Mouse (Mus musculus) neural tube, embryonic 14.5 days (tissue): Measurements from ENCODE around the gene St3gal3. TPM values are rescaled to one million over a fixed set of nuclear protein-coding genes. Genes with fewer than 3 reads are reported as not detected.

Experiments used
- ATAC-seq: fragments of 200-750 bp; cut with Nextera tagmentation; 2 replicates; pipeline ENCODE4 v1.8.0; 2017; ENCODE audit warnings: low read depth, mild to moderate bottlenecking, moderate TSS enrichment, moderate library complexity
- H3K27ac ChIP-seq: fragments of 300-500 bp; sonication (generic); 2 replicates; pipeline ENCODE4 v1.5.1; 2014; ENCODE audit warnings: low read depth, mild to moderate bottlenecking, control low read depth, low read length, moderate library complexity, mixed read lengths
- H3K27me3 ChIP-seq: fragments of 300-500 bp; sonication (generic); 2 replicates; pipeline ENCODE4 v1.6.1; 2014; ENCODE audit warnings: low read length; ENCODE audit not compliant: control insufficient read depth, insufficient read depth
- H3K36me3 ChIP-seq: fragments of 300-500 bp; sonication (generic); 2 replicates; pipeline ENCODE4 v1.6.1; 2014; ENCODE audit warnings: low read length, mixed read lengths; ENCODE audit not compliant: control insufficient read depth, insufficient read depth
- H3K4me1 ChIP-seq: fragments of 300-500 bp; sonication (generic); 2 replicates; pipeline ENCODE4 v1.6.1; 2014; ENCODE audit warnings: low read length; ENCODE audit not compliant: control insufficient read depth, insufficient read depth
- H3K4me2 ChIP-seq: fragments of 300-500 bp; sonication (generic); 2 replicates; pipeline ENCODE4 v1.6.1; 2014; ENCODE audit warnings: mild to moderate bottlenecking, low read depth, low read length, control low read depth
- H3K4me3 ChIP-seq: fragments of 300-500 bp; sonication (generic); 2 replicates; pipeline ENCODE4 v1.5.1; 2014; ENCODE audit warnings: low read depth, low read length, control low read depth, mixed read lengths
- H3K9ac ChIP-seq: fragments of 300-500 bp; sonication (generic); replicated peaks from 2 replicates; pipeline ENCODE4 v1.6.1; 2014; ENCODE audit warnings: low read depth, mild to moderate bottlenecking, control low read depth, low read length, mixed read lengths
- H3K9me3 ChIP-seq: fragments of 300-500 bp; sonication (generic); 2 replicates; pipeline ENCODE4 v1.6.1; 2016; ENCODE audit warnings: low read length; ENCODE audit not compliant: control insufficient read depth
- WGBS: fragments of 180-500 bp; shearing (Covaris S2); extraction: QIAGEN DNeasy Blood & Tissue Kit; methylation state at CpG from one replicate; pipeline ENCODE4 v1.1.7; 2014; 5-methylcytosine and 5-hydroxymethylcytosine counted together
- polyA plus RNA-seq: library from polyadenylated mRNA; unstranded; fragments of >200 nt; fragmentation: Nextera tagmentation; extraction: Ambion mirVana; gene quantifications from 2 replicates; pipeline ENCODE4 v1.2.1, GENCODE M21; 2014

St3gal3 gene
- polyA plus RNA-seq, 1 experiment from 2014 or later, result 10.6 TPM

GRCm38 (mm10) chr4:118016323-118016911 lies 118.3 kb downstream of the St3gal3 start:
- 51% methylated on average over 10 of the region's 10 CpGs for WGBS
- Histone ChIP-seq H3K9me3 (no peaks in the 10 kb centered on the region), H3K27ac (no peak overlapping the region), H3K4me1 (peaks cover 7% of the 10 kb centered on the region; the same call in 1 of the 2 replicates), H3K4me3 (no peak overlapping the region), H3K4me2 (no peak overlapping the region), H3K9ac (no peak overlapping the region), H3K27me3 (no peaks in the 10 kb centered on the region), H3K36me3 (no peaks in the 10 kb centered on the region)
- ATAC-seq, result no peak

- H3K27ac ChIP-seq, result no peak overlapping the region
- no peak overlapping the region for H3K4me2 ChIP-seq
- H3K36me3 ChIP-seq, result no peaks in the 10 kb centered on the region
- 45% methylated on average over 6 of the region's 6 CpGs for WGBS
- H3K4me1 ChIP-seq, result peaks cover 7% of the 10 kb centered on the region; the same call in 1 of the 2 replicates
- H3K9ac ChIP-seq, result no peak overlapping the region
- H3K9me3 ChIP-seq, result no peaks in the 10 kb centered on the region
- no peak for ATAC-seq
- no peak overlapping the region for H3K4me3 ChIP-seq
- no peaks in the 10 kb centered on the region for H3K27me3 ChIP-seq
These were observed 119.1 kb downstream of the St3gal3 start for GRCm38 (mm10) chr4:118015636-118016035.

- H3K9ac ChIP-seq, result no peak overlapping the region
- H3K4me2 ChIP-seq, result no peak overlapping the region
- H3K4me3 ChIP-seq, result no peak overlapping the region
- no peak overlapping the region for H3K27ac ChIP-seq
- no peaks in the 10 kb centered on the region for H3K9me3 ChIP-seq
- H3K4me1 ChIP-seq, result peaks cover 7% of the 10 kb centered on the region; the same call in 1 of the 2 replicates
- WGBS, result 93% methylated on average over 11 of the region's 11 CpGs
- no peaks in the 10 kb centered on the region for H3K36me3 ChIP-seq
- ATAC-seq, result no peak
- H3K27me3 ChIP-seq, result no peaks in the 10 kb centered on the region
These were observed 119.6 kb downstream of the St3gal3 start for GRCm38 (mm10) chr4:118015126-118015525.

DNA sequence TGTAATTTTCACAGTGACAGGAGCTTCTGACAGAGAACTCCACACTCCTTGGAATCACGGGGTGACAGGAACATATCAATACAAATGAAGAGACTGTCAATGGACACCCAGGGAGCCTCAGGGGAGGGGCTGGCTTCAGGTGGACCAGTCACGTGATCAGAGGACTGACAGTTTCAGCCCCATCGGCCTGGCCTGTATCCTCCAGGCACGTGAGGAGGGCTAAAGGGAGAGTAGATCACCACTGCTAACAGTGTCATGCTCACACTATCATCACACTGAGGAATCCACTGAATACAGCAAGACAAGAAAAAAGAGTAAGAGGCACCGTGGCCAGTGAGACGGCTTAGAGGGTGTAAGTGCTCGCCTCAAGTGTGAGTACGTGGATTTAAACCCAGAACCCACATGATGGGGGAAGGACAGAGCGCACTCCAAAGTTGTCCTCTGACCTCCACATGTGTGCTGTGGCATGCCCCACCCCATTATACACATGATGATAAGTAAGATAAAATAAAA lies 124.0 kb downstream of the St3gal3 start:
- no peaks in the 10 kb centered on the region for H3K36me3 ChIP-seq
- 88% methylated on average over 9 of the region's 9 CpGs for WGBS
- no peak overlapping the region for H3K4me3 ChIP-seq
- H3K4me2 ChIP-seq, result no peak overlapping the region
- no peak overlapping the region for H3K27ac ChIP-seq
- no peak for ATAC-seq
- no peaks in the 10 kb centered on the region for H3K9me3 ChIP-seq
- H3K9ac ChIP-seq, result no peak overlapping the region
- no peaks in the 10 kb centered on the region for H3K27me3 ChIP-seq
- no peaks in the 10 kb centered on the region for H3K4me1 ChIP-seq

- H3K36me3 ChIP-seq, result no peaks in the 10 kb centered on the region
- no peaks in the 10 kb centered on the region for H3K9me3 ChIP-seq
- no peaks in the 10 kb centered on the region for H3K4me1 ChIP-seq
- no peaks in the 10 kb centered on the region for H3K27me3 ChIP-seq
- H3K4me2 ChIP-seq, result no peak overlapping the region
- H3K27ac ChIP-seq, result no peak overlapping the region
- WGBS, result 74% methylated on average over 6 of the region's 6 CpGs
- H3K4me3 ChIP-seq, result no peak overlapping the region
- ATAC-seq, result no peak
- no peak overlapping the region for H3K9ac ChIP-seq
These were observed 126.2 kb downstream of the St3gal3 start for GRCm38 (mm10) chr4:118008433-118009033.

DNA sequence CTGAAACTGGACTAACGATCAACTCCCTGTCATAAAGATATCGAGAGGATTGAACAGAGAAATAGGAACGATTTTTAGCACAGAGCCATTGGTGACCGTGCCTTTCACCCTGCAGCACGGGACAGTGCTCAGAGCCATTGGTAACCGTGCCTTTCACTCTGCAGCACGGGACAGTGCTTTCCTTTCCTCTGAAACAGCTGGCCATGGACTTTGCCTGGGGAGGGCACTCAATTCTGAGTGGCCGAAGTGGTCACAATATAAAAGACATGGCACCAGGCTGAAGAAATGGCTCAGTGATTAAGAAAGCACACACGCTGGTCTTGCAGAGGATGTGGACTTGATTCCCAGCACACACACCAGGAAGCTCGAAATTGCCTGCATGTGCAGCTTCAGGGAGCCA lies 133.4 kb downstream of the St3gal3 start:
- H3K4me3 ChIP-seq, result no peak overlapping the region
- H3K27me3 ChIP-seq, result no peaks in the 10 kb centered on the region
- no peak overlapping the region for H3K9ac ChIP-seq
- H3K9me3 ChIP-seq, result no peaks in the 10 kb centered on the region
- no peaks in the 10 kb centered on the region for H3K36me3 ChIP-seq
- H3K4me1 ChIP-seq, result peaks cover 19% of the 10 kb centered on the region
- ATAC-seq, result no peak
- no peak overlapping the region for H3K27ac ChIP-seq
- WGBS, result 83% methylated on average over 10 of the region's 10 CpGs
- no peak overlapping the region for H3K4me2 ChIP-seq

- Histone ChIP-seq H3K4me1 (peaks cover 19% of the 10 kb centered on the region), H3K9me3 (no peaks in the 10 kb centered on the region), H3K36me3 (no peaks in the 10 kb centered on the region), H3K9ac (no peak overlapping the region), H3K4me2 (no peak overlapping the region), H3K27ac (no peak overlapping the region), H3K4me3 (no peak overlapping the region), H3K27me3 (no peaks in the 10 kb centered on the region)
- 67% methylated on average over 10 of the region's 10 CpGs for WGBS
- ATAC-seq, result no peak
These were observed 134.0 kb downstream of the St3gal3 start for GRCm38 (mm10) chr4:118000605-118001208.

DNA sequence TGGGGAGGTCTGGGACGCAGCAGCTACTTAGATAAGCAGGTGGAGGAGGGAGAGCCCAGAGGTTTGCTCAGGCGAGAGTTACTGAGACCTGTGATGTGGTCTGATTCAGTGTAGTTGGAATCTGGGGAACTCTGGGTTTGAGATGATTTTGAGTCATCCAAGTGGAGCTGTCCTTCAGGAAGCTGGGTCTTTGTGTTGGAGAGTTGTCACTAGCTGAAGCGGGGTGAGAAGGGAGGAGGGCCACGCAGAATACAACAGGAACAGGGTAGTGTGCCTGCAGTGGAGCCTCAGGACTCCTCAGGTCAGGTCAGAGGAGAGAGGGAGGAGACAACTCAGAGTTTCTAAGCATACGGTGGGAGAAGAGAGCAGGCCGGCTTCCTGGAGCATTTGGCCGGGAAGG lies 134.8 kb downstream of the St3gal3 start:
- no peak overlapping the region for H3K4me3 ChIP-seq
- WGBS, result 81% methylated on average over 7 of the region's 7 CpGs
- ATAC-seq, result no peak
- no peak overlapping the region for H3K9ac ChIP-seq
- H3K4me1 ChIP-seq, result peaks cover 19% of the 10 kb centered on the region
- H3K9me3 ChIP-seq, result no peaks in the 10 kb centered on the region
- no peaks in the 10 kb centered on the region for H3K27me3 ChIP-seq
- H3K4me2 ChIP-seq, result no peak overlapping the region
- no peak overlapping the region for H3K27ac ChIP-seq
- no peaks in the 10 kb centered on the region for H3K36me3 ChIP-seq
